Mouse (Mus musculus) 3T3-L1 (cell line): ENCODE data around the gene Nudt1.
A peak's percentile ranks its signal among the peaks of the same experiment; 100 is the strongest.

Experiments used
- DNase-seq: peaks from one replicate; pipeline ENCODE4 v3.0.0-alpha.2; 2015; ENCODE audit warnings: low read depth, low spot score

Nudt1 gene

DNA sequence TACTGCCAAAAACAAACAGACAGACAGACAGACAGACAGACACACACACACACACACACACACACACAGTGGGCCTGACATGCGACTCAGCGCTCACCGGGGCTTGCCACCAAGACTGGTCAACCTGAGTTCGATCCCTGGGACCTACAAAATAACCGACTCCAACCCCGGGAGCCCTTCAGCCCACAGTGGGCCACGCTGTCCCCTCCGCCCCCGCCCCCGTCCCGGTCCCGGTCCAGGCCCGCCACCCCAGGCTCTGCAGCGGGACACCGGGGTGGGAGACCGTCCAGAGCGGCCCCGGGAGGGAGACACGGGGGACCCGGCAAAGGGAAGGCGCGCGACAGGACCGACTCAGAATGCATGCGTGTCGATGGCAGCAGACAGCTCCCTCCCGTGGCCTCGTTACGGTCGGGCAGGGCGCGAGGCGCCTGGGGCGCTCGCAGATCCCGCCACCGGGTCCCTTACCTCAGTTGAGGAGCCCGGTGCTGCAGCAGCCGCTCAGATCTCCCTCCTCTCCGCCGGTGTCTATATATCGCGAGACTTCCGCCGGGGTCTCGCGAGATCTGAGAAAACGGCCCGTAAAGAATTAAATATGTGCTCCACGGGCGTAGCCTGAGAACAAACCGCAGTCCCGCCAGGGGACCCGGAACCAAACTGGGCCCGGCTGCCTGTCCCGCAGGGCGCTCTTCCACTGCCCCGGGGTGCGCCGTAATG lies at the start of gene Nudt1, which contains the start of gene Mad1l1:
Nudt1 (plus strand) TSS at position 615 of the 714 bp plus-strand sequence.
Mad1l1 (minus strand) TSS at position 511 of the 714 bp plus-strand sequence.
- DNase-seq = peak; percentile 99

DNA sequence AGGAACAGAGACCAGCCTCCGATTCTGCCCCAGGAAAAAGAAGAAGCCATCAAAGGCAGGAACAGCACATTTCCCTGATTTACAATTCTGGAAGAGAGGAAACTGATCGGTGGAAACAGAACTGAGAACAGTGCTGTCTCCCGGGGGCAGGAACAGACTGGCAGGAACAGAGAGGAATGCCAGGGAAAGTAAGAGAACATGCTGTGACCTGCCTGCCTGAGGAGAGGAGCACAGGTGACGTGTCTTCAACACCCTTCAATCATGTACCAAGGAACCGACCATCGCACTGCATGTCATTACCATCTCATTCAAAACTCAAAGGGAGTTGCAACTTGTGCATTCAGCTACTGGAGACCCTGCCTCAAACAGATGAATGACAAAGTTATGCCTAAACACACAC lies 44.7 kb upstream of the Nudt1 start:
- DNase-seq = no peak

GRCm38 (mm10) chr5:140280205-140280604 lies 41.3 kb upstream of the Nudt1 start:
- DNase-seq = no peak

DNA sequence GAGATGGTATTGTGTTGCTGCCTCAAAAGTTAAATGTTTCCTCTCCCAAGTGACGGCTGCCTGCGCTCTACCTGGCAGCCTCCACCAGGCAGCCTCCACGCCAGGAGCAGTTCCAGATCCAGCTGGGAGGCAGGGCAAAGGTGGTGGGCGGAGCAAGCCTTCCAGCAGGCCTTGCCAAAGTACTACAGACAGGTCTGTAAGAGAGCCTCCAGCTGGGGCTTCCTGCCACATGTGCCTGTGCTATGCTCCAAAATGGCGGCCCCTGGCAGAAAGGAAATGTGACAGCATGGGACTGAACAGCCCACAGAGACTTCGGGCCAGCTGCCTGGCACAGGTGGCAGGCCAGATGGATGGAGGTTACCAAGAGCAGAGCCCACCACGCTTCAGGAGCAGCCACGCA lies 39.1 kb upstream of the Nudt1 start:
- no peak for DNase-seq

GRCm38 (mm10) chr5:140282900-140283299 lies 38.6 kb upstream of the Nudt1 start:
- DNase-seq = no peak

GRCm38 (mm10) chr5:140284011-140284410 lies 37.4 kb upstream of the Nudt1 start:
- DNase-seq = no peak

- no peak for DNase-seq
These were observed 36.7 kb upstream of the Nudt1 start for GRCm38 (mm10) chr5:140284761-140285160.

DNA sequence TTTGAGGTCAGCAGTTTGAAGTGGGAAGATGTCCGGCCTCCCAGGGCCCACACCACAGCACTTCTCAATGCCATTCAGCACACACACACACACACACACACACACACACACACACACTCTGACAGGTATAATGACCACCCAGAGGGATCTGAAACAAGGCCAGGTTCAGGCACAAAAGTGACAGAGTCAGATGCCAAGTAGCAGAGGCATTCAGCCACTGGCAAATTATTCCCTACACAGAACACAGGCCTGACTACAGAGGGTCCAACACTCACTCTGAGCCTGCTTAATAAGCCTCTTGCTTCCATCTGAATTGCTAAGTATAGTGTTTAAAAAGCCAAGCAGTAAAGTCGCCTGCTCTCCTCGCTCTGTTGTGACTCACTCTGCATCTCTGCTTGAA lies 33.2 kb upstream of the Nudt1 start:
- no peak for DNase-seq

GRCm38 (mm10) chr5:140289161-140289560 lies 32.3 kb upstream of the Nudt1 start:
- DNase-seq = no peak

- DNase-seq = peak; percentile 79
These were observed 29.3 kb upstream of the Nudt1 start for GRCm38 (mm10) chr5:140292152-140292551.

GRCm38 (mm10) chr5:140298291-140298690 lies 23.2 kb upstream of the Nudt1 start:
- peak; percentile 86 for DNase-seq

DNA sequence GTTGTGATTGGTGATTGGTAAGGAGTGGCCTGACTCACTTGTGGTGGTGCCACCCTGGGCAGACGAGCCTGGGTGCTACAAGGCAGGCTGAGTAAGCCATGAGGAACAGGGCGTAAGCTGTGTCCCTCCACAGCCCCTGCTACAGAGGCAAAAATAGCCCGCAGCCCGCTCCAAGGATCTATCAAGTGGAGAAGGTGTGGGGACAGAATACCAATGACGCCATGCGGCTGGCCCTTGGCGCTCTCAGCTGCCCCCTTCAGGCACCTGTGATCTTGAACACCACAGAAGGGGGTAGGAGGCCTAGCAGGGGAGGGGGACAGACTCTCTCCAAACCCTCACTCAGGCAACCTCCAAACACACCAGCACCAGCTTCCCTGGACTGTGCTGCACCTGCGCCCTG lies 15.4 kb upstream of the Nudt1 start:
- no peak for DNase-seq

- DNase-seq = no peak
These were observed 13.9 kb upstream of the Nudt1 start for GRCm38 (mm10) chr5:140307602-140308001.

- DNase-seq = peak; percentile 71
These were observed 4.7 kb upstream of the Nudt1 start for GRCm38 (mm10) chr5:140316716-140317115.

GRCm38 (mm10) chr5:140321756-140322575 lies 510 bp downstream of the Nudt1 start:
- DNase-seq = peak; percentile 78

- DNase-seq = no peak
These were observed 2.6 kb downstream of the Nudt1 start for GRCm38 (mm10) chr5:140324058-140324457.

DNA sequence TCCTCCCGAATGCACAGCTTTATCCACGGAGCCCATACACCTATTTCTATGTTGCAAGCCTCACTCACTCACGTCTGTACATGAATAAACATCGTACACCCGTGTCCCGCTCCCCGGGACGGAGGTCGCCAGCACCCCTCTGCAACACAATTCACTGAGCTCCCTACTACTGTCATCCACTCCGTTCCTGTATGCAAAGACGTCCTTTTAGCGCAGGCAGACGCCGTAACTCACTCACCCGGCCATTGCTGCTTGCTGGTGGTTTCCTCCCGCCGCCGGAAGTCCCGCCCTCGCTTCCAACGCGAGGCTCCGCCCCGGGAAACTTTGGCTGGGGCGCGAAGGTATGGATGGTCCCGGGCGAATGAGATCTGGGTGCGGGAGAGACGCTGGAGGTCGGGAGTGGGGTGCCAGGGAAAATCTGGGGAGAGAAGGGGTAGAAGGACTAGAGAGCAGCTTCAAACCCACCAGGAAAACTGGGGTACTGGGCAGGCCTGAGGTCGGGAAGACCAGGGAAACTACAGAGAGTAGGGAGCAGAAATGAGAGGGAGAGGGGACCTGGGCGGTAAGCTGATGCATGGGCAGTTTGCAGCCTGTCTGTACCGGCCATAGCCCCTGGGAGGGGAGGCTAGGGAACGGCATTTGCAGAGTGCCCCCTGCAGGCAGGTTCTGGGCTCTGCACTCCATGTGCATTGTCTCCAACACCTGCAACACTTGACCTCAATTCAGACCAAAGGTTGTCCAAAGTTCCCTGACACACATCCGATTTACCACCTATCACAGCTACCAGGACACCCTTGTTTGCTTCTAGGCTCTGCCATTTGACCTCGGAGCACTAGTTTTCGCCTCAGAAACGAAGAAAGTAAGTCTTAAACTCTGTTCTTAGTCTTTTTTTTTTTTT lies 10.4 kb downstream of the Nudt1 start, which contains the start of gene Mrm2:
Mrm2 (minus strand) TSS at position 284 of the 898 bp plus-strand sequence.
- DNase-seq = peak; percentile 93

- DNase-seq = peak; percentile 67
These were observed 11.1 kb downstream of the Nudt1 start for GRCm38 (mm10) chr5:140332519-140332918.

GRCm38 (mm10) chr5:140333631-140334030 lies 12.2 kb downstream of the Nudt1 start:
- peak; percentile 76 for DNase-seq

DNA sequence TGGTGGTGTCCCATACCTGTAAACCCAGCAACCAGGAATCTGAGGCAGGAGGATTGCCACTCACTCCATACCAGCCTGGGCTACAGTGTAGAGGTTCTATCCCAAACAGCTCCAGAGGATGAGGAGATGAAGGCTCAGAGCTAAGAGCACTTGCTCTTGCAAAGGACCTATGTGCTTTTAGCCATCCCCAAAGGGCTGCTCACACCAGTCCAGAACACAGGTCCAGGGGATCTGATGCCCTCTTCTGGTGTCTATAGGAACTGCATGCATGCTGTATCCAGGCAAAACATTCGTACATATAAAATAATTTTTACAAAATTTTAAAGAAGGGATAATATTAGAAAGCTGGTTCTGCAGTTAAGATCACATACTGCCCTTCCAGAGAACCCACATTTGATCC lies 15.2 kb downstream of the Nudt1 start:
- DNase-seq = peak; percentile 83

DNA sequence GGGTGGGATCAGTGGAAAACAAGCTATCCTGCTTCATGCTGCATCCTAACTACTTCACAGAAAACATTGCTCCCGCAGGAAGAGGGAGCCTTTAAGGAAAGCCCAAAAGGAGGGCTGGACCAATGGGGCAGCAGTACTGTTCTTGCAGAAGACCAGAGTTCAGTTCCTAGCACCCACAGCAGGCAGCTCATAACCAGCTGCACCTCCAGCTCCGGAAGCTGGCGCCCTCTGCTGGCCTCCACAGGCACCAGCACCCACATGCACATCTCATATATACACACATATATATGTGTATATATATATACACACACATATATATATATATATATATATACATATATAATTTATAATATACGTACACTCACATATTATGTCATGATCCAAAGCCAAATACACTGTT lies 17.3 kb downstream of the Nudt1 start:
- no peak for DNase-seq

- DNase-seq = no peak
These were observed 18.4 kb downstream of the Nudt1 start for GRCm38 (mm10) chr5:140339836-140340235.
